Mouse (Mus musculus) spleen, adult 2 months (tissue): Measurements from ENCODE around the gene Ifng. TPM values are rescaled to one million over a fixed set of nuclear protein-coding genes. Genes with fewer than 3 reads are reported as not detected.

Experiments
- DNase-seq, 2 experiments: peaks; one replicate each; pipeline versions ENCODE4 v3.0.0 to v3.0.0-alpha.2; 2012 to 2021; ENCODE audit warnings: low spot score in 2 of 2, low read depth in 1 of 2
- H3K27ac ChIP-seq: fragments of 200-500 bp; 2 replicates; pipeline ENCODE4 v1.5.1; 2012; ENCODE audit warnings: low read length, inconsistent platforms; ENCODE audit not compliant: insufficient read depth
- H3K27me3 ChIP-seq: fragments of 200-500 bp; 2 replicates; pipeline ENCODE4 v1.6.1; 2012; ENCODE audit warnings: mild to moderate bottlenecking, moderate library complexity, low read length, inconsistent platforms; ENCODE audit not compliant: control insufficient read depth, insufficient read depth
- H3K36me3 ChIP-seq: fragments of 200-500 bp; 2 replicates; pipeline ENCODE4 v1.6.1; 2012; ENCODE audit warnings: mild to moderate bottlenecking, low read length, inconsistent platforms; ENCODE audit not compliant: control insufficient read depth, insufficient read depth
- H3K4me1 ChIP-seq: fragments of 200-500 bp; 2 replicates; pipeline ENCODE4 v1.6.1; 2011; ENCODE audit warnings: inconsistent platforms; ENCODE audit not compliant: control insufficient read depth, insufficient read depth, insufficient read length
- H3K4me3 ChIP-seq: fragments of 200-500 bp; 2 replicates; pipeline ENCODE4 v1.5.1; 2011; ENCODE audit warnings: mild to moderate bottlenecking, inconsistent platforms; ENCODE audit not compliant: insufficient read depth, insufficient read length; ENCODE audit errors: extremely low read depth
- CTCF ChIP-seq: fragments of 200-500 bp; IDR thresholded peaks from 2 replicates; pipeline ENCODE4 v1.5.1; 2011; ENCODE audit warnings: mild to moderate bottlenecking, inconsistent platforms; ENCODE audit not compliant: insufficient read depth, insufficient read length, insufficient replicate concordance; ENCODE audit errors: extremely low read depth
- POLR2A ChIP-seq: fragments of 200-500 bp; IDR thresholded peaks from 2 replicates; pipeline ENCODE4 v1.6.1; 2011; ENCODE audit warnings: low read depth, low read length, inconsistent platforms
- WGBS: fragments of 180-500 bp; shearing (Covaris S2); methylation state at CpG from one replicate; pipeline ENCODE4 v1.1.7; 2018; 5-methylcytosine and 5-hydroxymethylcytosine counted together
- polyA plus RNA-seq: library from polyadenylated mRNA; depleted of rRNA; stranded (reverse); fragments of >200 nt; gene quantifications from 2 replicates; pipeline ENCODE4 v1.2.3, GENCODE M21; 2012; rRNA removed

Ifng gene
- polyA plus RNA-seq, 1 experiment, result 0.33 TPM

- Histone ChIP-seq H3K36me3 (no peaks in the 10 kb centered on the region), H3K27ac (no peak overlapping the region), H3K4me1 (peaks cover 15% of the 10 kb centered on the region), H3K27me3 (no peaks in the 10 kb centered on the region), H3K4me3 (no peak overlapping the region)
- no peak for DNase-seq
- 11% methylated on average over 2 of the region's 2 CpGs for WGBS
- no peak for TF ChIP-seq POLR2A
- TF ChIP-seq CTCF, result no peak
These were observed 36.5 kb downstream of the Ifng start for GRCm38 (mm10) chr10:118477297-118477696.

GRCm38 (mm10) chr10:118479244-118479643 is 38.4 kb downstream of the Ifng start:
- Histone ChIP-seq H3K27me3 (no peaks in the 10 kb centered on the region), H3K27ac (no peak overlapping the region), H3K4me1 (peaks cover 12% of the 10 kb centered on the region), H3K36me3 (no peaks in the 10 kb centered on the region), H3K4me3 (no peak overlapping the region)
- DNase-seq, result no peak
- TF ChIP-seq CTCF, result no peak
- no peak for TF ChIP-seq POLR2A
- WGBS, result 82% methylated on average over 4 of the region's 4 CpGs

- Histone ChIP-seq H3K36me3 (no peaks in the 10 kb centered on the region), H3K4me3 (no peak overlapping the region), H3K4me1 (peaks cover 12% of the 10 kb centered on the region), H3K27ac (no peak overlapping the region), H3K27me3 (no peaks in the 10 kb centered on the region)
- DNase-seq, result no peak
- WGBS, result 97% methylated on average over 5 of the region's 5 CpGs
- TF ChIP-seq POLR2A (no peak), CTCF (no peak)
These were observed 39.3 kb downstream of the Ifng start for GRCm38 (mm10) chr10:118480118-118480517.

- no peaks in the 10 kb centered on the region for H3K27me3 ChIP-seq
- TF ChIP-seq POLR2A (no peak), CTCF (no peak)
- no peaks in the 10 kb centered on the region for H3K36me3 ChIP-seq
- no peak overlapping the region; the same call in 1 of the 2 replicates for H3K27ac ChIP-seq
- 9% methylated on average over 7 of the region's 7 CpGs for WGBS
- no peak for DNase-seq
- H3K4me1 ChIP-seq, result peaks cover 12% of the 10 kb centered on the region
- no peak overlapping the region for H3K4me3 ChIP-seq
These were observed 39.9 kb downstream of the Ifng start for GRCm38 (mm10) chr10:118480793-118481192.

- no peak for DNase-seq
- TF ChIP-seq CTCF (no peak), POLR2A (no peak)
- Histone ChIP-seq H3K36me3 (no peaks in the 10 kb centered on the region), H3K4me1 (peaks cover 11% of the 10 kb centered on the region), H3K27me3 (no peaks in the 10 kb centered on the region), H3K4me3 (no peak overlapping the region), H3K27ac (no peak overlapping the region)
- WGBS, result 48% methylated on average over 1 of the region's 1 CpGs
These were observed 53.3 kb downstream of the Ifng start for GRCm38 (mm10) chr10:118494109-118494508.

GRCm38 (mm10) chr10:118495362-118495761 is 54.5 kb downstream of the Ifng start:
- Histone ChIP-seq H3K27me3 (no peaks in the 10 kb centered on the region), H3K4me1 (peaks cover 16% of the 10 kb centered on the region), H3K4me3 (no peak overlapping the region), H3K27ac (no peak overlapping the region), H3K36me3 (no peaks in the 10 kb centered on the region)
- 75% methylated on average over 1 of the region's 1 CpGs for WGBS
- peak in 1 of 2 experiments; percentile 53 for DNase-seq
- TF ChIP-seq CTCF (no peak), POLR2A (no peak)

Other genes with a start within 250 kb of the Ifng start
- gene Il22, start 236.1 kb upstream of the Ifng start, polyA plus RNA-seq, result not detected in 2 replicates
- not detected in 2 replicates for gene Gm32717, start 200.3 kb upstream of the Ifng start, polyA plus RNA-seq
- gene Gm32802, start 182.4 kb upstream of the Ifng start, polyA plus RNA-seq, result not detected in 2 replicates
- not detected in 2 replicates for gene Iltifb, start 146.0 kb upstream of the Ifng start, polyA plus RNA-seq
- gene Gm9040, start 114.1 kb upstream of the Ifng start, polyA plus RNA-seq, result not detected in 2 replicates
- gene Gm9044, start 108.6 kb upstream of the Ifng start, polyA plus RNA-seq, result not detected in 2 replicates
- 0.04 TPM in 1 of 2 replicates, not detected in the other for gene Gm9045, start 103.2 kb upstream of the Ifng start, polyA plus RNA-seq
- gene Gm9046, start 97.8 kb upstream of the Ifng start, polyA plus RNA-seq, result not detected in 2 replicates
- gene Gm9048, start 92.4 kb upstream of the Ifng start, polyA plus RNA-seq, result not detected in 2 replicates
- gene Gm9049, start 86.9 kb upstream of the Ifng start, polyA plus RNA-seq, result 0.04 TPM in 1 of 2 replicates, not detected in the other